Mouse (Mus musculus) heart, embryonic 16.5 days (tissue): ENCODE results near the gene Gfy. TPM values are rescaled to one million over a fixed set of nuclear protein-coding genes. Genes with fewer than 3 reads are reported as not detected.

Experiments used
- ATAC-seq: fragments of 200-750 bp; cut with Nextera tagmentation; replicated peaks from 2 replicates; pipeline ENCODE4 v1.8.0; 2017; ENCODE audit warnings: moderate number of reproducible peaks; ENCODE audit not compliant: insufficient read depth, low FRiP score; ENCODE audit errors: extremely low read depth
- H3K27ac ChIP-seq: fragments of 300-500 bp; sonication (generic); 2 replicates; pipeline ENCODE4 v1.5.1; 2014; ENCODE audit warnings: mild to moderate bottlenecking, low read length, control low read depth, moderate library complexity
- H3K27me3 ChIP-seq: fragments of 300-500 bp; sonication (generic); 2 replicates; pipeline ENCODE4 v1.6.1; 2014; ENCODE audit warnings: low read length, mixed read lengths; ENCODE audit not compliant: control insufficient read depth, insufficient read depth
- H3K36me3 ChIP-seq: fragments of 300-500 bp; sonication (generic); 2 replicates; pipeline ENCODE4 v1.6.1; 2014; ENCODE audit not compliant: control insufficient read depth, insufficient read depth
- H3K4me1 ChIP-seq: fragments of 300-500 bp; sonication (generic); 2 replicates; pipeline ENCODE4 v1.6.1; 2014; ENCODE audit warnings: low read length, mixed read lengths; ENCODE audit not compliant: control insufficient read depth, insufficient read depth
- H3K4me2 ChIP-seq: fragments of 300-500 bp; sonication (generic); 2 replicates; pipeline ENCODE4 v1.6.1; 2014; ENCODE audit warnings: low read depth, mild to moderate bottlenecking, control low read depth, low read length
- H3K4me3 ChIP-seq: fragments of 300-500 bp; sonication (generic); 2 replicates; pipeline ENCODE4 v1.5.1; 2014; ENCODE audit warnings: mild to moderate bottlenecking, control low read depth, low read length
- H3K9ac ChIP-seq: fragments of 300-500 bp; sonication (generic); 2 replicates; pipeline ENCODE4 v1.6.1; 2014; ENCODE audit warnings: low read length, control low read depth
- H3K9me3 ChIP-seq: fragments of 300-500 bp; sonication (generic); replicated peaks from 2 replicates; pipeline ENCODE4 v1.6.1; 2016; ENCODE audit warnings: low read length; ENCODE audit not compliant: control insufficient read depth
- WGBS: fragments of 180-500 bp; shearing (Covaris S2); extraction: QIAGEN DNeasy Blood & Tissue Kit; methylation state at CpG from one replicate; pipeline ENCODE4 v1.1.7; 2014; 5-methylcytosine and 5-hydroxymethylcytosine counted together
- polyA plus RNA-seq: library from polyadenylated mRNA; unstranded; fragments of >200 nt; fragmentation: Nextera tagmentation; extraction: Ambion mirVana; gene quantifications from 2 replicates; pipeline ENCODE4 v1.2.1, GENCODE M21; 2015

The Gfy gene
- polyA plus RNA-seq, 1 experiment from 2014 or later, result not detected

DNA sequence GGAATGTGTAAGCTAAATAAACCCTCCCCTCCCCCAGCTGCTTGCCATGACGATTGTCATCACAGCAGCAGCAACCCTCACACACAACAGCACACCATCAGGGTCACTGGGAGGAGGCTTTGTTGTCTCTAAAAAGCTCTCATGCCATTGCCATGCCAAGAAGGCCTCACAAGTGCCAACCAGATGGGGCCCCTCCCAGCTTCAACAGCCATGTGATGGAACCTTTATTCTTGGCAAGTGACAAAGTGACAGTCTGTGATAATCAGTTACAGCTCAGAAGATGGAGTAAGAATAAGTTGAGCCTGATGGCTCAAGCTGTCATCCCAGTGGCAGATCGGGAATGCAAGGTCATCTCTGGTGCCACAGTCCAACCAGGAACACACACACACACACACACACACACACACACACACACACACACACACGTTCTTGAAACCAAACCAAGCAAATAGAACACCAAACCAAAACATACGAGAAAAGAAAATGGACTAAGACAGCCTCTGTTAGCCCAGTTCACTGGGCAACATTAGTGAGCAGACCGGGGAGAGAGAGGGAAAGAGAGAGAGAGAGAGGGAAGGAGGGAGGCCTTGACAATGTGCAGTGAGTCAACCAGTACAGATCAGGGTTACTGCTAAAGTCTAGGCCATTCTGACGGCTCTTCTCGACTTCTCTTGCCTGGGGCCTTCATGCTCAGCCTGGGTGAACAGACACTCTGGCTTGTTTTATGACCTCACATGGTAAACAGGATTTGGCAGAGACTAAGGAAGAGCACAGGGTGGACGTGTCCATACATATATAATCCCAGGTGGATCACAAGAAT lies 39.3 kb downstream of the Gfy start:
- Histone ChIP-seq H3K9me3 (no peaks in the 10 kb centered on the region), H3K9ac (no peak overlapping the region), H3K4me3 (no peak overlapping the region), H3K4me2 (no peak overlapping the region), H3K27ac (no peak overlapping the region), H3K27me3 (no peaks in the 10 kb centered on the region), H3K36me3 (no peaks in the 10 kb centered on the region), H3K4me1 (peaks cover 10% of the 10 kb centered on the region; the same call in 1 of the 2 replicates)
- no peak for ATAC-seq
- 64% methylated on average over 8 of the region's 8 CpGs for WGBS

DNA sequence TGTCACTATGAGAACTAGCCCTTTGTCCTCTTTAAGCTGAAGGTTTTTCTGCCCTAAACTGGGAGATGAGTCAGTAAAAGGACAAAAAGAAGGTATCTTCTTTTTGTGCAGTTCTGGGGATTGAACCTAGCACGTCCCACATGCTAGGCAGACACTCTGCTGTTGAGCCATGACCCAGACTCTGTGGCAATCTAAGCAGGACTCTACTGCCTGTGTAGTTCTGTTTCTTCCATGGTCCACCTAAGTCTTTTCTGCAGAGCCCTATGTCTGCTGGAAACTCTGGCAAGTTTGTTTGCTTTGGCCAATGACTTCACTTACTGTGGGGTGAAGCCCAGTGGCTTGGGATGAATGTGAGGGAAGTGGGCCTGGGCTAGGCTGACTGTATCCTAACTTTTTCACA lies 41.0 kb downstream of the Gfy start:
- Histone ChIP-seq H3K4me2 (no peak overlapping the region), H3K27ac (no peak overlapping the region)

DNA sequence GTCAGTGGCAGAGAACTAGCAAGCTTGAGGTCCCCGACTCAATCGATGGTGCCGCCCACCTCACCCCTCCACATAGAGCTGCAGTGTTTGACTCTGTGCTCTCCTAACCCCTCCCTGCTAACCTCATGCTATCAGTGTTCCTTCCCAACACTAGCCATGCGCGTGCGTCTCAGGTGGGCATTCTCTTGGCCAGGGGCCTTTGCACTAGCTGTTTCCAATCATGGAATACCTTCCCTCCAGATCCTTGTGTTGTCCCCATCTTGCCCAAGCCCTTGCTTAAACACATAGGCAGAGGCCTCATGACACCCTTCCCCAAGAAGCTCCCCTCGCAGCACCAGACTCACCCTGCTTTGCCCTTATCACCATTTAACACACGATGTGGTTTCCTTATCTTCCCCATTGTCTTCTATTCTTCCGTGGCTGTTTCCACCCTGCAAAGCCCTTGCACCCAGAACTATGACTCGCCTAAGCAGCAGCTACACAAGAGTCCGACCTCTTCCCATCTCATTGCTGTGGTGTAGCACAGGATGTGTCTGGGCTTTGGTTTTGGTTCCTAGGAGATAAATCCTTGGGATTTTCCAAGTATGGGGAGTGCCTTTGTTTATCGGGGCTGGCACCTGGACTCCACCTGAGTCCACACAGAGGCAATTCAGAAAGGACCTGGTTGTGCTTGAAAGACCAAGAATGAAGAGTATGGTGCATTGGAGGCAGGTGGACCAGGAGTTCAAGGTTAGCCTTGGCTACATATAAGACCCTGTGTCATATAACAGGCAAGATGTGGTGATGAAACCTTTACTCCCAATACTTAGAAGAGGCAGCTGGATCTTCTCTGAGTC lies 42.0 kb downstream of the Gfy start:
- Histone ChIP-seq H3K4me1 (peaks cover 14% of the 10 kb centered on the region; the same call in 1 of the 2 replicates), H3K9ac (no peak overlapping the region), H3K27me3 (no peaks in the 10 kb centered on the region), H3K36me3 (no peaks in the 10 kb centered on the region), H3K4me2 (no peak overlapping the region), H3K9me3 (no peaks in the 10 kb centered on the region), H3K27ac (no peak overlapping the region), H3K4me3 (no peak overlapping the region)
- ATAC-seq, result no peak
- 61% methylated on average over 12 of the region's 12 CpGs for WGBS

More for the DNA sequence above, 41.0 kb downstream of the Gfy start:
- Histone ChIP-seq H3K27me3 (no peaks in the 10 kb centered on the region), H3K36me3 (no peaks in the 10 kb centered on the region), H3K4me3 (no peak overlapping the region), H3K9ac (no peak overlapping the region), H3K9me3 (no peaks in the 10 kb centered on the region), H3K4me1 (peaks cover 14% of the 10 kb centered on the region; the same call in 1 of the 2 replicates)
- WGBS, result 82% methylated on average over 1 of the region's 1 CpGs
- no peak for ATAC-seq

DNA sequence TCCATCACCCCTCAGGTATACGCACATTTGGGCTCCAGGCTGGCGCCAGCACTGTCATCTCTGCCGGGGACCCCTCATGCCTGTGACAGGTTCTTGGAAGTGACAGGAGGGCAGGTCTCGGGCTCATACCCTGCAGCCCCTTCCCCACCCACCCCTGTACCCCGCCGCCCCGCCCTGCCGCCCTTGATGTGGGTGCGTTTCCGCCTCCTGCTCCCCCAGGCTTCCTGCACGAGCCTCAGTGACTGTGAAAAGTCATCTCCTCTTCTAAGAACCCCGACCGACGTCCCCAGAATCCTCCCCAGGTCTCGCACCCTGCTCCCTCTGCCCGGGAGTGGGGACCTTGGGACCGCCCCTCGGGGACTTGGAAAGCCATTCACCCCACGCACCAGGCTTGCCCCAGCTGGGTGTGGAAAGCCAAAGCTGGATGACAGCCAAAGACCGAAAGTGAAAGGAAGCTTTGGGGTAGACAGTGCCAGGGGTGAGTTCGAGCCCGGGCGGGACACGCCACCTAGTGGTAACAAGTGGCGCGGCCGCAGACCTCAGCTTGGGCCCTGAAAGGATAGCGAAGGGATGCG lies 43.3 kb downstream of the Gfy start, which contains the start of the genes Gm45713 and Flt3l:
Gm45713 (minus strand) TSS at position 239 of the 575 bp plus-strand sequence.
Flt3l (minus strand) TSS at position 440 of the 575 bp plus-strand sequence.
- Histone ChIP-seq H3K4me2 (peak within 1 kb of the TSS; percentile 79), H3K4me1 (peaks cover 14% of the 10 kb centered on the region; the same call in 1 of the 2 replicates), H3K9me3 (no peaks in the 10 kb centered on the region), H3K36me3 (no peaks in the 10 kb centered on the region), H3K27me3 (no peaks in the 10 kb centered on the region), H3K4me3 (peak within 1 kb of the TSS; percentile 66), H3K9ac (peak within 1 kb of the TSS; percentile 78), H3K27ac (peak within 1 kb of the TSS; percentile 62)
- under 1% methylated on average over 29 of the region's 29 CpGs for WGBS
- ATAC-seq, result peak; percentile 85

DNA sequence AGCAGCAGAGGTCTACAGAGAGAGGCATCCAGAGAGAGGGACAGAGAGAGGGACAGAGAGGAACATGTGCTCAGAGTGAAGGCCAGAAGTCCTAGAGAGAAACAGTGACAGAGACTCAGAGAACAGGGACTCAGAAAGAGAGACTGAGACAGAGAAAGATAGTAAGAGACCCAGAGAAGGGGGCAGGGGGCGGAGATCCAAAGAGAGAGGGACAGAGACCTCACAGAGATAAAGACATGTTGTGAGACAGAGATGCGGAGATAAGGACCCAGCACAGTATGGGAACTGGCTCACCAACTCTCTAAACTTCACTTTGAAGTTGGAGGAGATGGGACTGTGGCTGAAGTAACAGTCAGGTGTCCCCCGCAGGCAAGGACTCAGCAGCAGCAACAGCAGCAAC lies 44.0 kb downstream of the Gfy start:
- Histone ChIP-seq H3K9me3 (no peaks in the 10 kb centered on the region), H3K27ac (no peak overlapping the region)

GRCm38 (mm10) chr7:45134544-45135026 lies 44.8 kb downstream of the Gfy start:
- Histone ChIP-seq H3K27ac (no peak overlapping the region), H3K4me3 (no peak overlapping the region)

More for the DNA sequence above, 44.0 kb downstream of the Gfy start:
- no peak overlapping the region; the same call in none of the 2 replicates for H3K9ac ChIP-seq
- no peaks in the 10 kb centered on the region for H3K27me3 ChIP-seq
- no peak for ATAC-seq
- H3K4me2 ChIP-seq, result peak overlapping the region; percentile 79
- no peaks in the 10 kb centered on the region for H3K36me3 ChIP-seq
- peak overlapping the region; percentile 66; the same call in 1 of the 2 replicates for H3K4me3 ChIP-seq
- H3K4me1 ChIP-seq, result peaks cover 14% of the 10 kb centered on the region; the same call in 1 of the 2 replicates
- 59% methylated on average over 3 of the region's 3 CpGs for WGBS

DNA sequence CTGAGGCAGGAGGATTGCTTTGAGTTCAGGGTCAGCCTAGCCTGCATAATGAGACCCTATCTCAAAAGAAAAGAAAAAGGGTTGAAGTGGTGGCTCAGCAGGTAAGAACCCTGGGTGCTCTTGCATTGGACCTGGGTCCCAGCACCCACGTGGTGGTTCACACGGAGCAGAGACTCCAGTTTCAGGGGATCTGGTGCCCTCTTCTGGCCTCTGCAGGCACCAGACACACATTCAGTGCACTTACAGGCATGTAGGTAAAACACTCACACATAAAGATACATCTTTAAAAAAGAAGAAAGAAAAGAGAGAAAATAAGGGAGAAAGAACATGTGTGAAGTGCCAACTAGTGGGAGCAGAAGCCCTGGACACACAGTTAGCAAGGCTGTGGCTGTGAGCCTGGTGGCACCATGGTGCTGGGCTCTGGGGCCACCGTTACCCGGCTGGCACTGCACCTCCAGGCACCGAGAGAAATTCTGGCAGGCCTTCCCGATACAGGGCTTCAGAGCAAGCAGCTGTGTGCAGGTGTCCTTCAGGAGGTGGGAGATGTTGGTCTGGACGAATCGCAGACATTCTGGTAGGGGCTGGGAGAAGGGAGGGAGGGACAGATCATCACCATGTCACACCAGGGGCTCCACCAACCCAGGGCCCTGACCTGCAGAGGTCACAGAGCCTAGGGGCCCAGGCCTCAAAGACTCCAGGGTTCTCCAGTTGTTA lies 45.8 kb downstream of the Gfy start:
- H3K27ac ChIP-seq, result no peak overlapping the region
- no peak for ATAC-seq
- H3K9me3 ChIP-seq, result no peaks in the 10 kb centered on the region
- 81% methylated on average over 8 of the region's 8 CpGs for WGBS
- no peaks in the 10 kb centered on the region for H3K27me3 ChIP-seq
- H3K4me2 ChIP-seq, result no peak overlapping the region
- H3K4me1 ChIP-seq, result peaks cover 18% of the 10 kb centered on the region
- no peak overlapping the region for H3K4me3 ChIP-seq
- H3K9ac ChIP-seq, result no peak overlapping the region
- H3K36me3 ChIP-seq, result no peaks in the 10 kb centered on the region

More at GRCm38 (mm10) chr7:45134544-45135026, 44.8 kb downstream of the Gfy start:
- H3K36me3 ChIP-seq, result no peaks in the 10 kb centered on the region
- H3K9ac ChIP-seq, result no peak overlapping the region
- 14% methylated on average over 12 of the region's 12 CpGs for WGBS
- no peaks in the 10 kb centered on the region for H3K27me3 ChIP-seq
- no peak for ATAC-seq
- H3K4me1 ChIP-seq, result peaks cover 15% of the 10 kb centered on the region
- H3K4me2 ChIP-seq, result no peak overlapping the region
- H3K9me3 ChIP-seq, result no peaks in the 10 kb centered on the region

- Histone ChIP-seq H3K4me1 (peaks cover 20% of the 10 kb centered on the region), H3K9ac (no peak overlapping the region), H3K9me3 (no peaks in the 10 kb centered on the region), H3K36me3 (peaks cover 3% of the 10 kb centered on the region), H3K27ac (no peak overlapping the region), H3K4me3 (no peak overlapping the region), H3K4me2 (no peak overlapping the region), H3K27me3 (no peaks in the 10 kb centered on the region)
- no peak for ATAC-seq
- WGBS, result 58% methylated on average over 11 of the region's 11 CpGs
Measured at GRCm38 (mm10) chr7:45131850-45132249, 47.5 kb downstream of the Gfy start.
